Mouse (Mus musculus) heart, postnatal 0 days (tissue): Measurements from ENCODE around the gene Eme2. TPM values are rescaled to one million over a fixed set of nuclear protein-coding genes. Genes with fewer than 3 reads are reported as not detected.

Experiments used
- ATAC-seq: fragments of 200-750 bp; cut with Nextera tagmentation; 2 replicates; pipeline ENCODE4 v1.8.0; 2017; ENCODE audit warnings: low read depth, moderate number of reproducible peaks, moderate library complexity; ENCODE audit not compliant: insufficient read depth
- DNase-seq: peaks from one replicate; pipeline ENCODE4 v3.0.0-alpha.2; 2016; ENCODE audit warnings: low spot score
- H3K27ac ChIP-seq: fragments of 300-500 bp; sonication (generic); 2 replicates; pipeline ENCODE4 v1.5.1; 2014; ENCODE audit warnings: low read depth, mild to moderate bottlenecking
- H3K27me3 ChIP-seq: fragments of 300-500 bp; sonication (generic); 2 replicates; pipeline ENCODE4 v1.6.1; 2014; ENCODE audit warnings: low read length, mixed read lengths; ENCODE audit not compliant: control insufficient read depth, insufficient read depth
- H3K36me3 ChIP-seq: fragments of 300-500 bp; sonication (generic); replicated peaks from 2 replicates; pipeline ENCODE4 v1.6.1; 2014; ENCODE audit warnings: low read length, mixed read lengths; ENCODE audit not compliant: control insufficient read depth, insufficient read depth
- H3K4me1 ChIP-seq: fragments of 300-500 bp; sonication (generic); 2 replicates; pipeline ENCODE4 v1.6.1; 2014; ENCODE audit warnings: antibody characterized with exemption; ENCODE audit not compliant: control insufficient read depth, insufficient read depth
- H3K4me2 ChIP-seq: fragments of 300-500 bp; sonication (generic); 2 replicates; pipeline ENCODE4 v1.6.1; 2014; ENCODE audit warnings: low read depth, mild to moderate bottlenecking, low read length, moderate library complexity
- H3K4me3 ChIP-seq: fragments of 300-500 bp; sonication (generic); 2 replicates; pipeline ENCODE4 v1.5.1; 2014; ENCODE audit warnings: low read depth, low read length
- H3K9ac ChIP-seq: fragments of 300-500 bp; sonication (generic); replicated peaks from 2 replicates; pipeline ENCODE4 v1.6.1; 2014; ENCODE audit warnings: low read depth, low read length, mixed read lengths
- H3K9me3 ChIP-seq: fragments of 300-500 bp; sonication (generic); replicated peaks from 2 replicates; pipeline ENCODE4 v1.6.1; 2016; ENCODE audit warnings: low read length; ENCODE audit not compliant: control insufficient read depth
- CTCF ChIP-seq: IDR thresholded peaks from 2 replicates; pipeline ENCODE4 v1.5.1; 2016; ENCODE audit warnings: antibody characterized with exemption, control low read depth, low read depth
- EP300 ChIP-seq: IDR thresholded peaks from 2 replicates; pipeline ENCODE4 v1.6.1; 2016; ENCODE audit warnings: antibody characterized with exemption, low read depth
- WGBS: fragments of 180-500 bp; shearing (Covaris S2); extraction: QIAGEN DNeasy Blood & Tissue Kit; methylation state at CpG from one replicate; pipeline ENCODE4 v1.1.7; 2014; 5-methylcytosine and 5-hydroxymethylcytosine counted together
- polyA plus RNA-seq: library from polyadenylated mRNA; unstranded; fragments of >200 nt; fragmentation: Nextera tagmentation; extraction: Ambion mirVana; gene quantifications from 2 replicates; pipeline ENCODE4 v1.2.1, GENCODE M21; 2015
- total RNA-seq: library from RNA; depleted of rRNA; stranded (reverse); fragments of >200 nt; gene quantifications from 2 replicates; pipeline ENCODE4 v1.2.3, GENCODE M21; 2014; ENCODE audit warnings: low replicate concordance

Gene Eme2
- total and polyA plus RNA-seq, 2 experiments from 2014 or later = 15.5 to 28.2 TPM

DNA sequence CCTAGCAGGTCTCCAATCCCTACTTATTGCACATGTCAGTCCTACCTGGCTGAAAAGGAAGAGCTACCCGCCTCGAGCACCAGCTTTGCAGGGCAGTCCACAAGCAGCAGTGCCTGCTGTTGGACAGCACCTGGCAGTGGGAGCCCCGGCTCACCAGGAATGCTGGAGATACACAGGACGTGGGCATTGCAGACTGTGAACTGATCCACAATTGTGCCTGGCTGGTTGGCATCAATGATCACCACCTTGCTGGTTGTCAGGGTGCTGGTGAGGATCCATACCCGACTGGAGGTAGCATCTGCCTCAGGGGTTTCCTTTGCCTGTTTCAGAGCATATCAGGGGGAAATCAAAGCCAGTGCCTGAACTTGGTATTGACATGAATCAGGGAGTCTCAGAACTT, 7.2 kb upstream of the Eme2 start:
- TF ChIP-seq EP300 (no peak), CTCF (no peak)
- Histone ChIP-seq H3K4me2 (no peak overlapping the region), H3K9me3 (no peaks in the 10 kb centered on the region), H3K36me3 (peaks cover 93% of the 10 kb centered on the region), H3K4me3 (no peak overlapping the region), H3K27ac (no peak overlapping the region), H3K27me3 (no peaks in the 10 kb centered on the region), H3K4me1 (peaks cover 2% of the 10 kb centered on the region; the same call in 1 of the 2 replicates), H3K9ac (no peak overlapping the region)
- DNase-seq = no peak
- 86% methylated on average over 5 of the region's 5 CpGs for WGBS
- no peak for ATAC-seq

GRCm38 (mm10) chr17:24900014-24900413, 5.1 kb upstream of the Eme2 start:
- peaks cover 72% of the 10 kb centered on the region for H3K36me3 ChIP-seq
- no peak overlapping the region for H3K4me2 ChIP-seq
- no peak overlapping the region for H3K9ac ChIP-seq
- 90% methylated on average over 6 of the region's 6 CpGs for WGBS
- no peaks in the 10 kb centered on the region for H3K9me3 ChIP-seq
- no peak overlapping the region for H3K27ac ChIP-seq
- no peak for DNase-seq
- H3K4me3 ChIP-seq = no peak overlapping the region
- ATAC-seq = no peak
- no peaks in the 10 kb centered on the region for H3K27me3 ChIP-seq
- TF ChIP-seq EP300 (no peak), CTCF (no peak)
- peaks cover 15% of the 10 kb centered on the region; the same call in 1 of the 2 replicates for H3K4me1 ChIP-seq

GRCm38 (mm10) chr17:24899153-24899552, 4.3 kb upstream of the Eme2 start:
- H3K36me3 ChIP-seq = peaks cover 64% of the 10 kb centered on the region
- no peak overlapping the region for H3K9ac ChIP-seq
- peaks cover 17% of the 10 kb centered on the region; the same call in 1 of the 2 replicates for H3K4me1 ChIP-seq
- peak overlapping the region; percentile 73 for H3K27ac ChIP-seq
- no peak overlapping the region for H3K4me2 ChIP-seq
- peak; percentile 60 for DNase-seq
- TF ChIP-seq CTCF (no peak), EP300 (peak; percentile 36; the same call in 1 of the 2 replicates)
- H3K4me3 ChIP-seq = no peak overlapping the region
- no peaks in the 10 kb centered on the region for H3K9me3 ChIP-seq
- 52% methylated on average over 5 of the region's 5 CpGs for WGBS
- peak; percentile 78 for ATAC-seq
- no peaks in the 10 kb centered on the region for H3K27me3 ChIP-seq

GRCm38 (mm10) chr17:24898041-24898854, 3.4 kb upstream of the Eme2 start:
- TF ChIP-seq EP300 (no peak), CTCF (no peak)
- Histone ChIP-seq H3K9me3 (no peaks in the 10 kb centered on the region), H3K27me3 (no peaks in the 10 kb centered on the region), H3K36me3 (peaks cover 59% of the 10 kb centered on the region), H3K9ac (no peak overlapping the region), H3K4me2 (no peak overlapping the region), H3K4me1 (peaks cover 20% of the 10 kb centered on the region; the same call in 1 of the 2 replicates), H3K27ac (peak overlapping the region; percentile 73), H3K4me3 (no peak overlapping the region)
- WGBS = 74% methylated on average over 4 of the region's 4 CpGs
- no peak for ATAC-seq
- no peak for DNase-seq

DNA sequence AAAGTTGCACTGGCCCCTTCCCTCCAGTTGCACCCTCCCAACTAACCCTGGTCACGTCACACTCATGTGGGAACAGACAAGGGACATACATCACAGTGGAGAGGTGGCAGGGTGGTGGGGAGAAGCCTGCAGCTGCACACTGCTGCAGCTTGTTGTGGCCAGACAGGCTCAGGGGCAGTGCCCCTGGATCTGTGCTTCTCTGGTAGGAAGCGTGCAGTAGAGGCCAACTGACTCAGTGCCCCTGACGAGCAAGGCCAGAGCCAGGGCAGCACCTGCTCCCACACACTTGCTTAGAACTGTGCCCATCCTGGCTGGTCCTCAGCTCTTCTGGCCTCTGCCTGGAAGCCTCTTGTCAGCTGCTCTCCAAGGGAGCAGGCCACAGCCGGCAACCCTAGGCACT, 2.7 kb upstream of the Eme2 start:
- Histone ChIP-seq H3K4me3 (no peak overlapping the region), H3K36me3 (peaks cover 59% of the 10 kb centered on the region), H3K27ac (no peak overlapping the region), H3K4me1 (peaks cover 20% of the 10 kb centered on the region; the same call in 1 of the 2 replicates), H3K27me3 (no peaks in the 10 kb centered on the region), H3K9me3 (no peaks in the 10 kb centered on the region), H3K9ac (no peak overlapping the region), H3K4me2 (no peak overlapping the region)
- WGBS = 75% methylated on average over 4 of the region's 4 CpGs
- TF ChIP-seq CTCF (no peak), EP300 (no peak)
- DNase-seq = no peak
- no peak for ATAC-seq

DNA sequence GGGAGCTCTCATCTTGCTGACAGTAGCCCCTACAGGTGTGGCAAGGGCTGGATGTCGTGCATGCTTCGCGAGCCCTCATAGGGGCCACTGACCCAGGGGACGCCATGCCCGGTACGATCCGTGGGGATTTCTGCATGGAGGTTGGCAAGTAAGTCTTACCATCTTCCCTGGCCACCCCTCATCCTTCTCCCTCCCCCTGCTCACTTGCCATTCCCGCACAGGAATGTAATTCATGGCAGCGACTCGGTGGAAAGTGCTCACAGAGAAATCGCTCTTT, 2.0 kb upstream of the Eme2 start:
- ATAC-seq (no peak), DNase-seq (no peak)
- Histone ChIP-seq H3K27ac (peak overlapping the region; percentile 83), H3K4me3 (peak overlapping the region; percentile 71), H3K4me2 (peak overlapping the region; percentile 97), H3K36me3 (peaks cover 59% of the 10 kb centered on the region), H3K4me1 (peaks cover 20% of the 10 kb centered on the region; the same call in 1 of the 2 replicates), H3K27me3 (no peaks in the 10 kb centered on the region), H3K9me3 (no peaks in the 10 kb centered on the region), H3K9ac (peak overlapping the region; percentile 90)
- TF ChIP-seq EP300 (no peak), CTCF (no peak)
- 46% methylated on average over 11 of the region's 11 CpGs for WGBS
